Mouse (Mus musculus) small intestine, adult 2 months (tissue): Measurements from ENCODE around the gene Acot2. TPM values are rescaled to one million over a fixed set of nuclear protein-coding genes. Genes with fewer than 3 reads are reported as not detected.

Experiments used
- H3K27ac ChIP-seq: fragments of 200-500 bp; 2 replicates; pipeline ENCODE4 v1.5.1; 2012; ENCODE audit warnings: low read depth, low read length, control low read depth, inconsistent platforms; ENCODE audit not compliant: insufficient read depth
- H3K27me3 ChIP-seq: fragments of 200-500 bp; 2 replicates; pipeline ENCODE4 v1.6.1; 2012; ENCODE audit warnings: mild to moderate bottlenecking, moderate library complexity, low read length, inconsistent platforms; ENCODE audit not compliant: control insufficient read depth, insufficient read depth
- H3K36me3 ChIP-seq: fragments of 200-500 bp; 2 replicates; pipeline ENCODE4 v1.6.1; 2012; ENCODE audit warnings: mild to moderate bottlenecking, low read length, control low read depth, inconsistent platforms; ENCODE audit not compliant: control insufficient read depth, insufficient read depth
- H3K4me1 ChIP-seq: fragments of 200-500 bp; 2 replicates; pipeline ENCODE4 v1.6.1; 2012; ENCODE audit warnings: low read length, inconsistent platforms, mixed read lengths; ENCODE audit not compliant: control insufficient read depth, insufficient read depth, insufficient read length
- H3K4me3 ChIP-seq: fragments of 200-500 bp; 2 replicates; pipeline ENCODE4 v1.5.1; 2012; ENCODE audit warnings: low read depth, mild to moderate bottlenecking, control low read depth, inconsistent platforms, low read length, moderate library complexity
- CTCF ChIP-seq: fragments of 200-500 bp; IDR thresholded peaks from 2 replicates; pipeline ENCODE4 v1.5.1; 2012; ENCODE audit warnings: low read depth, mild to moderate bottlenecking, control low read depth, inconsistent platforms, low read length, moderate library complexity, mixed read lengths; ENCODE audit not compliant: insufficient replicate concordance, insufficient read length; ENCODE audit errors: extremely low read depth
- POLR2A ChIP-seq: fragments of 200-500 bp; IDR thresholded peaks from 2 replicates; pipeline ENCODE4 v1.6.1; 2012; ENCODE audit warnings: low read depth, mild to moderate bottlenecking, control low read depth, inconsistent platforms, low read length, moderate library complexity
- WGBS: fragments of 180-500 bp; shearing (Covaris S2); methylation state at CpG from one replicate; pipeline ENCODE4 v1.1.7; 2018; 5-methylcytosine and 5-hydroxymethylcytosine counted together
- polyA plus RNA-seq: library from polyadenylated mRNA; depleted of rRNA; stranded (reverse); fragments of >200 nt; gene quantifications from 2 replicates; pipeline ENCODE4 v1.2.3, GENCODE M21; 2012; rRNA removed

The Acot2 gene
- polyA plus RNA-seq, 1 experiment: 7.6 TPM

DNA sequence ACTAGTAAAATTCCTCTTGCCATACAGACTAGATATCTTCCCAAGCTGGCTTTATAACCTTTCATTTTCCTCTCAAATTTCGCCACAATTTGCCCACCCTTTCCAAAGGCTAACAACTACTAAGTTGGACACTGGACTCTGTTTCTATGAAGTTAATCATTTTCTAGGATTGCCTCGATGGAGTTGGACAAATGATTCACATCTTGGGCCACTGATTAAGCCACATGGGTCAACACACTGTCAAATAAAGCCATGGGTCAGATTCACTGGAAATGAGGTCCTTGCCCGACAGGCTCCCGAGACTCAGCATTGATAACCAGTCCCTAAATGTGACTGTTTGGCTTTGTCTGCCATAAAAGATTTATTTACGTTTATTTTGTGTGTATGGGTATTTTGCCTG is 54.6 kb downstream of the Acot2 start:
- no peak overlapping the region for H3K4me3 ChIP-seq
- H3K27me3 ChIP-seq: no peaks in the 10 kb centered on the region
- no peak for TF ChIP-seq CTCF
- TF ChIP-seq POLR2A: no peak
- H3K36me3 ChIP-seq: peaks cover 3% of the 10 kb centered on the region; the same call in 1 of the 2 replicates
- 39% methylated on average over 5 of the region's 5 CpGs for WGBS
- no peak overlapping the region for H3K27ac ChIP-seq
- H3K4me1 ChIP-seq: peaks cover 14% of the 10 kb centered on the region; the same call in 1 of the 2 replicates

Other genes with a start within 250 kb of the Acot2 start
- 6.7 and 11.7 TPM in 2 replicates for gene Papln, start 224.2 kb upstream of the Acot2 start, polyA plus RNA-seq
- 57.1 and 141 TPM in 2 replicates for gene Numb, start 65.9 kb upstream of the Acot2 start, polyA plus RNA-seq
- gene Riox1, start 37.3 kb upstream of the Acot2 start, polyA plus RNA-seq: 11.5 and 17.7 TPM in 2 replicates
- not detected in 2 replicates for gene Heatr4, start 3.0 kb upstream of the Acot2 start, polyA plus RNA-seq
- gene Acot1, start 21.6 kb downstream of the Acot2 start, polyA plus RNA-seq: 2.7 and 2.9 TPM in 2 replicates
- gene Acot4, start 50.5 kb downstream of the Acot2 start, polyA plus RNA-seq: 7.7 and 34.2 TPM in 2 replicates
- gene Gm49366, start 51.1 kb downstream of the Acot2 start, polyA plus RNA-seq: not detected in 2 replicates
- gene Acot3, start 64.3 kb downstream of the Acot2 start, polyA plus RNA-seq: not detected in 2 replicates
- not detected in 2 replicates for gene Acot5, start 81.5 kb downstream of the Acot2 start, polyA plus RNA-seq
- 0.77 and 0.86 TPM in 2 replicates for gene Acot6, start 112.8 kb downstream of the Acot2 start, polyA plus RNA-seq
- gene Dnal1, start 126.5 kb downstream of the Acot2 start, polyA plus RNA-seq: 0.38 and 0.68 TPM in 2 replicates
- 0.10 and 0.33 TPM in 2 replicates for gene Pnma1, start 160.6 kb downstream of the Acot2 start, polyA plus RNA-seq
- 8.9 and 25.9 TPM in 2 replicates for gene Elmsan1, start 231.0 kb downstream of the Acot2 start, polyA plus RNA-seq